Comparison of ENCODE assay signal across 10 mouse cellular contexts in genomic region chr1:193599163-193599562, GRCm38 (mm10).
DNase-seq lines count a peak whose midpoint lies in the region; ATAC-seq and TF ChIP-seq lines count a peak whose summit lies in the region.
"Had no signal": no experiment of that assay in that cellular context is flagged by ENCODE, and none has a peak within 500 bp of the region (broad histone marks: within the 10 kb centered on the region; RNA-seq: fewer than 3 reads in every experiment).

No protein-coding gene starts in this region.

- 58% methylated on average over 1 of the region's 1 CpGs for WGBS in hindbrain, embryonic 11.5 days
- WGBS in hindbrain, embryonic 10.5 days = 40% methylated on average over 1 of the region's 1 CpGs
- whole genome bisulfite sequencing in liver, adult 2 months = 49% methylated on average over 1 of the region's 1 CpGs
- WGBS in forebrain, embryonic 16.5 days = 40% methylated on average over 1 of the region's 1 CpGs

- H3K9me3 ChIP-seq in hindbrain, embryonic 11.5 days (ENCODE audit: control insufficient read depth, low read length) = no peaks in the 10 kb centered on the region
- no peaks in the 10 kb centered on the region for H3K9me3 ChIP-seq in hindbrain, embryonic 10.5 days
- H3K9me3 ChIP-seq in MEL (replicated peaks; ENCODE audit: insufficient read depth, low read length) = no peaks in the 10 kb centered on the region
- H3K9me3 ChIP-seq in forebrain, embryonic 16.5 days (ENCODE audit: control insufficient read depth, low read length) = no peaks in the 10 kb centered on the region
- H3K9me3 ChIP-seq: forebrain, embryonic 12.5 days; megakaryocyte, embryonic 14.5 days had no signal

- H3K4me1 ChIP-seq in hindbrain, embryonic 11.5 days (replicated peaks; ENCODE audit: control insufficient read depth, insufficient read depth, low read length) = no peaks in the 10 kb centered on the region
- H3K4me1 ChIP-seq in hindbrain, embryonic 10.5 days (replicated peaks) = no peaks in the 10 kb centered on the region
- H3K4me1 ChIP-seq in MEL (ENCODE audit: control insufficient read depth in 1 of 2, insufficient read depth in 2 of 2, low read length in 2 of 2) = no peaks in the 10 kb centered on the region
- no peaks in the 10 kb centered on the region for H3K4me1 ChIP-seq in liver, adult 2 months (ENCODE audit: control insufficient read depth, insufficient read depth, low read length)
- no peaks in the 10 kb centered on the region for H3K4me1 ChIP-seq in forebrain, embryonic 16.5 days (replicated peaks; ENCODE audit: control insufficient read depth, insufficient read depth, low read length)
- H3K4me1 ChIP-seq: forebrain, embryonic 12.5 days; megakaryocyte, embryonic 14.5 days had no signal

- no peaks in the 10 kb centered on the region for H3K79me2 ChIP-seq in MEL (ENCODE audit: control insufficient read depth, insufficient read depth, low read length, poor library complexity)
- no peaks in the 10 kb centered on the region for H3K79me2 ChIP-seq in liver, adult 2 months (ENCODE audit: control insufficient read depth, insufficient read depth, low read length)

- H3K36me3 ChIP-seq in hindbrain, embryonic 11.5 days (ENCODE audit: control insufficient read depth, insufficient read depth, low read length) = no peaks in the 10 kb centered on the region
- H3K36me3 ChIP-seq in hindbrain, embryonic 10.5 days = no peaks in the 10 kb centered on the region
- no peaks in the 10 kb centered on the region for H3K36me3 ChIP-seq in MEL (ENCODE audit: control insufficient read depth in 1 of 2, insufficient read depth in 2 of 2, low read length in 2 of 2)
- no peaks in the 10 kb centered on the region for H3K36me3 ChIP-seq in liver, adult 2 months (ENCODE audit: control insufficient read depth, insufficient read depth, low read length)
- H3K36me3 ChIP-seq in forebrain, embryonic 16.5 days (ENCODE audit: control insufficient read depth, insufficient read depth) = no peaks in the 10 kb centered on the region
- H3K36me3 ChIP-seq: forebrain, embryonic 12.5 days had no signal

- TF ChIP-seq EP300 in MEL (IDR thresholded peaks at IDR 0.05; ENCODE audit: low read depth in 1 of 2, low read length in 2 of 2) = no peak

- no peak for TF ChIP-seq POLR2A in MEL (IDR thresholded peaks at IDR 0.05; ENCODE audit: control insufficient read depth in 1 of 2, insufficient read depth in 1 of 2, low read depth in 1 of 2, low read length in 2 of 2, poor library complexity in 1 of 2)
- TF ChIP-seq POLR2A in liver, adult 2 months (IDR thresholded peaks at IDR 0.05; ENCODE audit: extremely low read depth, insufficient read depth, low read length) = no peak

- intact Hi-C loops in gastrocnemius, postnatal 36 days (cut with DNase I) = no loop called here

- H3K27ac ChIP-seq in hindbrain, embryonic 11.5 days (ENCODE audit: low read depth, low read length) = no peak overlapping the region
- no peak overlapping the region for H3K27ac ChIP-seq in hindbrain, embryonic 10.5 days
- H3K27ac ChIP-seq in MEL (ENCODE audit: control insufficient read depth, low read depth, low read length) = no peak overlapping the region
- no peak overlapping the region for H3K27ac ChIP-seq in liver, adult 2 months (replicated peaks; ENCODE audit: insufficient read depth, low read depth, low read length)
- H3K27ac ChIP-seq in forebrain, embryonic 16.5 days (ENCODE audit: low read length) = no peak overlapping the region
- H3K27ac ChIP-seq: forebrain, embryonic 12.5 days had no signal

- peak; percentile 65 to 79 (median 76) for TF ChIP-seq CTCF in MEL (IDR thresholded peaks at IDR 0.05 in 2 of 3, conservative IDR thresholded peaks at IDR 0.05 in 1 of 3; ENCODE audit: control insufficient read depth in 1 of 3, insufficient read depth in 1 of 3, low read depth in 2 of 3, low read length in 3 of 3, poor library complexity in 1 of 3, severe bottlenecking in 1 of 3)
- peak; percentile 74 for TF ChIP-seq CTCF in liver, adult 2 months (IDR thresholded peaks at IDR 0.05; ENCODE audit: low read depth, low read length)

- H3K4me2 ChIP-seq in hindbrain, embryonic 11.5 days (replicated peaks; ENCODE audit: low read depth, low read length) = no peak overlapping the region
- no peak overlapping the region for H3K4me2 ChIP-seq in forebrain, embryonic 16.5 days (ENCODE audit: low read length)
- H3K4me2 ChIP-seq: forebrain, embryonic 12.5 days had no signal

- no peak overlapping the region for H3K9ac ChIP-seq in hindbrain, embryonic 11.5 days (ENCODE audit: low read depth, low read length)
- no peak overlapping the region for H3K9ac ChIP-seq in MEL (ENCODE audit: control insufficient read depth, low read depth, low read length, poor library complexity, severe bottlenecking)
- H3K9ac ChIP-seq in liver, adult 2 months (ENCODE audit: low read depth, low read length) = no peak overlapping the region
- no peak overlapping the region for H3K9ac ChIP-seq in forebrain, embryonic 16.5 days (replicated peaks; ENCODE audit: low read depth, low read length)
- H3K9ac ChIP-seq: forebrain, embryonic 12.5 days had no signal

- no peak for ATAC-seq in hindbrain, embryonic 11.5 days (ENCODE audit: low FRiP score)
- ATAC-seq in forebrain, embryonic 16.5 days = no peak

- no peak overlapping the region for H3K4me3 ChIP-seq in hindbrain, embryonic 11.5 days (ENCODE audit: low read depth, low read length)
- H3K4me3 ChIP-seq in hindbrain, embryonic 10.5 days = no peak overlapping the region
- H3K4me3 ChIP-seq in MEL (ENCODE audit: control insufficient read depth in 1 of 2, insufficient read depth in 1 of 2, low read depth in 2 of 2, low read length in 2 of 2) = no peak overlapping the region
- H3K4me3 ChIP-seq in liver, adult 2 months (ENCODE audit: insufficient read depth, low read depth, low read length) = no peak overlapping the region
- no peak overlapping the region for H3K4me3 ChIP-seq in forebrain, embryonic 16.5 days (replicated peaks; ENCODE audit: low read length)
- H3K4me3 ChIP-seq: forebrain, embryonic 12.5 days; megakaryocyte, embryonic 14.5 days had no signal

- TF ChIP-seq RAD21 in MEL (IDR thresholded peaks at IDR 0.05; ENCODE audit: low read depth, low read length) = peak; percentile 40

- no peaks in the 10 kb centered on the region for H3K27me3 ChIP-seq in hindbrain, embryonic 11.5 days (ENCODE audit: control insufficient read depth, insufficient read depth, low read length)
- H3K27me3 ChIP-seq in hindbrain, embryonic 10.5 days (ENCODE audit: insufficient read depth, poor library complexity, severe bottlenecking) = no peaks in the 10 kb centered on the region
- no peaks in the 10 kb centered on the region for H3K27me3 ChIP-seq in MEL (ENCODE audit: control insufficient read depth in 1 of 2, insufficient read depth in 2 of 2, low read length in 2 of 2)
- H3K27me3 ChIP-seq in liver, adult 2 months (ENCODE audit: control insufficient read depth, insufficient read depth, low read length) = no peaks in the 10 kb centered on the region
- no peaks in the 10 kb centered on the region for H3K27me3 ChIP-seq in forebrain, embryonic 16.5 days (replicated peaks; ENCODE audit: control insufficient read depth, insufficient read depth, low read length)
- H3K27me3 ChIP-seq: forebrain, embryonic 12.5 days had no signal

- DNase-seq in hindbrain, embryonic 11.5 days (ENCODE audit: low spot score) = peak; percentile 34
- no peak for DNase-seq in hindbrain, embryonic 10.5 days (ENCODE audit: low spot score)
- peak; percentile 33 for DNase-seq in 3T3-L1 (ENCODE audit: low read depth, low spot score)
- peak; percentile 59 for DNase-seq in MEL (ENCODE audit: low read depth, low spot score)
- peak; percentile 9 for DNase-seq in liver, adult 2 months (ENCODE audit: extremely low read depth, low read depth, low spot score)
- no peak for DNase-seq in gastrocnemius, postnatal 36 days
- no peak for DNase-seq in spleen, adult 12 weeks (ENCODE audit: low spot score)

TF ChIP-seq in MEL, 35 proteins besides CTCF, POLR2A, EP300 and RAD21:
- TF ChIP-seq BHLHE40 (IDR thresholded peaks at IDR 0.05; ENCODE audit: borderline replicate concordance, low read depth, low read length) = no peak
- TF ChIP-seq SMC3 (IDR thresholded peaks at IDR 0.05; ENCODE audit: low read depth, low read length) = peak; percentile 39

Comparison
In these comparisons a context has a peak if more than half of its experiments do, and no peak if none do; other contexts are left out.
1. DNase-seq: peak in hindbrain, embryonic 11.5 days (single experiment), 3T3-L1 (single experiment), MEL (single experiment) and liver, adult 2 months (single experiment); none in hindbrain, embryonic 10.5 days (single experiment), gastrocnemius, postnatal 36 days (0 of 2) and spleen, adult 12 weeks (single experiment).